Mouse (Mus musculus) spleen, postnatal 14 days (tissue): Measurements from ENCODE around the gene Tdrd7.
A peak's percentile ranks its signal among the peaks of the same experiment; 100 is the strongest.

ENCODE experiments used
- DNase-seq, 2 experiments: peaks; one replicate each; pipeline ENCODE4 v3.0.0; 2021 to 2022; ENCODE audit warnings: low spot score in 2 of 2

The Tdrd7 gene

GRCm38 (mm10) chr4:45972448-45972854 is 7.3 kb downstream of the Tdrd7 start:
- peak; percentile 11 to 22 for DNase-seq

GRCm38 (mm10) chr4:45972951-45973350 is 7.8 kb downstream of the Tdrd7 start:
- no peak for DNase-seq

GRCm38 (mm10) chr4:45976931-45977667 is 12.0 kb downstream of the Tdrd7 start:
- DNase-seq, result no peak

GRCm38 (mm10) chr4:45979916-45980315 is 14.8 kb downstream of the Tdrd7 start:
- no peak for DNase-seq

GRCm38 (mm10) chr4:45981054-45981453 is 15.9 kb downstream of the Tdrd7 start:
- no peak for DNase-seq

- DNase-seq, result no peak
These were observed 25.4 kb downstream of the Tdrd7 start for GRCm38 (mm10) chr4:45990427-45991135.

- DNase-seq, result no peak
These were observed 33.4 kb downstream of the Tdrd7 start for GRCm38 (mm10) chr4:45998536-45998935.

- DNase-seq, result no peak
These were observed 43.1 kb downstream of the Tdrd7 start for GRCm38 (mm10) chr4:46008142-46008793.

GRCm38 (mm10) chr4:46011698-46012097 is 46.6 kb downstream of the Tdrd7 start:
- no peak for DNase-seq

- no peak for DNase-seq
These were observed 50.5 kb downstream of the Tdrd7 start for GRCm38 (mm10) chr4:46015605-46016004.

GRCm38 (mm10) chr4:46023021-46023481 is 57.9 kb downstream of the Tdrd7 start:
- no peak for DNase-seq

- no peak for DNase-seq
These were observed 60.8 kb downstream of the Tdrd7 start for GRCm38 (mm10) chr4:46025893-46026292.

- no peak for DNase-seq
These were observed 63.1 kb downstream of the Tdrd7 start for GRCm38 (mm10) chr4:46028224-46028623.

GRCm38 (mm10) chr4:46028781-46029180 is 63.6 kb downstream of the Tdrd7 start:
- DNase-seq, result no peak

GRCm38 (mm10) chr4:46029552-46029951 is 64.4 kb downstream of the Tdrd7 start:
- no peak for DNase-seq

GRCm38 (mm10) chr4:46032448-46032847 is 67.3 kb downstream of the Tdrd7 start:
- DNase-seq, result no peak

GRCm38 (mm10) chr4:46033197-46033596 is 68.1 kb downstream of the Tdrd7 start:
- no peak for DNase-seq

- no peak for DNase-seq
These were observed 73.4 kb downstream of the Tdrd7 start for GRCm38 (mm10) chr4:46038591-46038891.

- DNase-seq, result peak; percentile 68 to 72
These were observed 74.0 kb downstream of the Tdrd7 start, which contains the start of gene Tmod1 for GRCm38 (mm10) chr4:46038892-46039751. Tmod1 (plus strand) TSS chr4:46038935.

GRCm38 (mm10) chr4:46039899-46040298 is 74.8 kb downstream of the Tdrd7 start:
- peak in 1 of 2 experiments; percentile 16 for DNase-seq

- peak; percentile 41 to 70 for DNase-seq
These were observed 75.6 kb downstream of the Tdrd7 start for GRCm38 (mm10) chr4:46040594-46041192.
